Mouse (Mus musculus) kidney, postnatal 25 days (tissue): ENCODE data around the gene Lcmt2.

Source experiments
- DNase-seq, 2 experiments: peaks; one replicate each; pipeline ENCODE4 v3.0.0; 2021; ENCODE audit warnings: mixed read lengths in 2 of 2

The Lcmt2 gene

DNA sequence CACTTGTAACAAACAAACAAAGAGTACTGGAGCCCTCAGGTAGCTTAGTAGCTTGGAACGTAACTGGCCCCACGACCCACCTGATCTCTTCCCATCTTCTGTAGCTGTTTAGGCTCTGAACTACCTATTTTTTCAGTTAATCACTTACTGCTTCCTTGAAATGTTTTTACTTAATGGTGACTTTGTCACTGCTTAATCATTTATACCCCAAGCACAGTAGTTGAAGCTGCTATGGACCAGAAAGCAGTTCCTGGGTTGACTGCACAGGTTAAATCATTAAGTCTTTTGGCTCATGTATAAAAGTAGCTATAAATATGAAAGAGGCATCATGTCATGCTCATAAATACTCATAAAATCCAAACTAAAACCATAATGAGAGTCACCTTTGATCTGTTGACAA, 25.0 kb downstream of the Lcmt2 start:
- DNase-seq: no peak

GRCm38 (mm10) chr2:121109695-121110094, 30.8 kb downstream of the Lcmt2 start, which contains the start of gene Tgm7:
Gene Tgm7, minus strand, starts transcription at chr2:121109795.
- DNase-seq: no peak

DNA sequence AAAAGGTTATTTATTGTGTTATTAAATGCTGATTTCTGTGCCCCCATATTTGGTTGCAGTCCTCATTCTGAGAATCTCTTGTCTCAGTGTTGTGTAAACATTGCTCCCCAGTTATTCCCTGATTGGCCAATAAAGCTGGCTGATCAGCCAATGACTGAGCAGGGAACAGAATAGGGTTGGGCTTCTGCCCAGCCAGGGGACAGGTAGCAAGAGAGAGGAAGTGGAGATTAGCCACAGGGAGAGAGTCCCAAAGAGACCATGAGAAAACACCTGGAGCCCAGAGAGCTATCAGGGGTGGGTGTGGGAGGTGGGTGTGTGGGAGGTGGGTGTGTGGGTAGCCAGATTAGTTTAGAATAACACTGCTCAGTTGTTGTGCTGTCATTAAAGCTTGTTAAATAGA, 34.5 kb downstream of the Lcmt2 start:
- no peak for DNase-seq

DNA sequence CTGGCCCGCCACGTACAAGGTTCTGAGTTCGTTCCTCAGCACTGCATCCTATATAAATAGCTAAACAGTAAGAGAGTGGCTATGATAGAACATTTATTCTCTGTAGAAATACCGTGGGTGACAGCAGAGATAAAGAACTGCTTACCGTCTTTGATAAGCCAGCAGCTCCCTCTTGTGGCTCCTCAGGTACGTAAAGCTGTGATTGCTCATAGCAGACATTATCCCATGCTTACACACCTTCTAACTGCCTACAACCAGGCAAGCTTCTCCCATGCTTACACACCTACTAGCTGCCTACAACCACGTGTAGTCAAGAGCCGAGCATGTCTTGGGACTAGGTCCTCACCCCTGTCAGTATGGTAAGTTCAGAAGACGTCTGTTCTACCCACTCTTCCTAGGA, 38.4 kb downstream of the Lcmt2 start:
- DNase-seq: peak; percentile 71 to 88

- DNase-seq: no peak
These were observed 50.7 kb downstream of the Lcmt2 start for GRCm38 (mm10) chr2:121089751-121090150.

DNA sequence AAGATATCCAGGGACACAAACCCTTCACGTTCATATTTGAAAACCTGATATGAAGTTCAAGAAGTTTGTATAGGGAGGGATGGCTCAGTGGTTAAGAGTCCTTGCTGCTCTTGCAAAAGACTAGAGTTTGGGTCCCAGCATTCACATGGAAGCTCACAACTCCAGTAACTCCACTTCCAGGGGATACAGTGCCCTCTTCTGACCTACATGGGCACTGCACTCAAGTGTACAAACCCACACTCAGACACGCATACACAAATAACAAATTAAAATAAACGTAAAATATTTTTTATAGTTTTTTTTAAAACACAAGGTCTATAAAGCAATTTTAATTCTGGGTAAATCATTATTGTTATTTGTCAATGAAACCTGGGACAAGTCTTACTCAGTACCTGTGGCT, 51.9 kb downstream of the Lcmt2 start:
- DNase-seq: no peak

DNA sequence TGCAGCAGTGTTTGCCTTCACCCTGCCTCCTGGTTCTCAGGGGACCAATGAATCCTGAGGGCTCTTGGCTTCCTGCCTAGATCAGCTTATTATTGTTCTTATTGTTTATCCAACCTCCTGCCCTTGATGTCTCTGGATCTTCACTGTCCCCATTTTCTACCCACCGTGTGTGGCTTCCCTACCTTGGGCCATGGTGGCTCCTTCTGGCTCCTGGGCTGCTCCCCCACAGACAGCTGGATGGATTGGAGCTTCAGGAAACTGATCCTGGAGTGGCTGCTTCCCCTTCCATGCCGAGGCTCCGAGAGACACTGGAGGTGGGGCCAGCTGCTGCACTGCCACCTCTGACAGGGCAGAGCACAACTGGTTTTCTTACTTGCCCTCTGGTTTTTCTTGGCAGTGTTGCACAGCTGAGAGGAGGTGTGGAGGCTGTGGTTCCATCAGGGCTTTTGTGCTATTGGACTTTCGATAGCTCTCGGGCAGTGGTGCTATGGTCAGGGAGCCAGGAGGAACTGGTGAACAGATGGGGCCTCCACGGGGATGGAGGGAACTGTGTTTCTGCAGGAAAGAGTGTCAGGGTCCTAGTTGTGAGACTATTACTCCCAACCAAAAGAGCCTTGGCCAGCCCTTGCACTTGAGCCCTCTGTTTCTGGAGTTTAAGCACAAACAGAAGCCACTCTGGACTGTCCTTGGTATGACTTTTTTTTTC, 54.8 kb downstream of the Lcmt2 start, which contains the start of gene Tgm5:
Tgm5 (minus strand) TSS at position 362 of the 706 bp plus-strand sequence.
- DNase-seq: peak in 1 of 2 experiments; percentile 28

GRCm38 (mm10) chr2:121082626-121083025, 57.8 kb downstream of the Lcmt2 start:
- no peak for DNase-seq
